Mouse (Mus musculus) thymus, adult 18-20 months (tissue): ENCODE measurements around the gene Scgb1a1.
"Not testable (repeated sequence)": the region's sequence is repeated elsewhere in the genome, so short reads cannot be mapped to it uniquely, and the experiment has no call there.

Experiments
- DNase-seq, 2 experiments: peaks; one replicate each; pipeline ENCODE4 v3.0.0; 2022; ENCODE audit warnings: mixed read lengths in 2 of 2

The Scgb1a1 gene

GRCm38 (mm10) chr19:9065621-9066561 lies 21.9 kb downstream of the Scgb1a1 start:
- peak in 1 of 2 experiments; percentile 54 for DNase-seq

- DNase-seq, result no peak
Observed at GRCm38 (mm10) chr19:9063831-9064230, 23.9 kb downstream of the Scgb1a1 start.

GRCm38 (mm10) chr19:9062822-9063221 lies 24.9 kb downstream of the Scgb1a1 start:
- DNase-seq, result no peak

GRCm38 (mm10) chr19:9061221-9061893 lies 26.4 kb downstream of the Scgb1a1 start:
- DNase-seq, result no peak

GRCm38 (mm10) chr19:9060103-9060502 lies 27.7 kb downstream of the Scgb1a1 start:
- no peak for DNase-seq

- DNase-seq, result no peak
Observed at GRCm38 (mm10) chr19:9059391-9059790, 28.4 kb downstream of the Scgb1a1 start.

- DNase-seq, result no peak
Observed at GRCm38 (mm10) chr19:9058944-9059343, 28.8 kb downstream of the Scgb1a1 start.

GRCm38 (mm10) chr19:9058331-9058884 lies 29.4 kb downstream of the Scgb1a1 start:
- no peak for DNase-seq

- DNase-seq, result no peak
Observed at GRCm38 (mm10) chr19:9057679-9058078, 30.1 kb downstream of the Scgb1a1 start.

GRCm38 (mm10) chr19:9055703-9056355 lies 31.9 kb downstream of the Scgb1a1 start:
- DNase-seq, result no peak

GRCm38 (mm10) chr19:9055153-9055552 lies 32.6 kb downstream of the Scgb1a1 start:
- DNase-seq, result peak in 1 of 2 experiments; percentile 49

GRCm38 (mm10) chr19:9052803-9053431 lies 34.8 kb downstream of the Scgb1a1 start:
- no peak for DNase-seq

GRCm38 (mm10) chr19:9051985-9052384 lies 35.8 kb downstream of the Scgb1a1 start:
- not testable (repeated sequence) for DNase-seq

GRCm38 (mm10) chr19:9050294-9051229 lies 37.2 kb downstream of the Scgb1a1 start:
- DNase-seq, result no peak

GRCm38 (mm10) chr19:9048981-9049687 lies 38.6 kb downstream of the Scgb1a1 start:
- DNase-seq, result no peak

GRCm38 (mm10) chr19:9047946-9048387 lies 39.8 kb downstream of the Scgb1a1 start:
- DNase-seq, result no peak

- no peak for DNase-seq
Observed at GRCm38 (mm10) chr19:9047207-9047945, 40.4 kb downstream of the Scgb1a1 start.

GRCm38 (mm10) chr19:9044291-9044690 lies 43.5 kb downstream of the Scgb1a1 start:
- peak in 1 of 2 experiments; percentile 33 for DNase-seq

- DNase-seq, result no peak
Observed at GRCm38 (mm10) chr19:9043123-9043522, 44.6 kb downstream of the Scgb1a1 start.

GRCm38 (mm10) chr19:9041074-9041473 lies 46.7 kb downstream of the Scgb1a1 start:
- DNase-seq, result peak in 1 of 2 experiments; percentile 18
